Comparison of ENCODE assay signal across 9 mouse cellular contexts in the genomic region with DNA sequence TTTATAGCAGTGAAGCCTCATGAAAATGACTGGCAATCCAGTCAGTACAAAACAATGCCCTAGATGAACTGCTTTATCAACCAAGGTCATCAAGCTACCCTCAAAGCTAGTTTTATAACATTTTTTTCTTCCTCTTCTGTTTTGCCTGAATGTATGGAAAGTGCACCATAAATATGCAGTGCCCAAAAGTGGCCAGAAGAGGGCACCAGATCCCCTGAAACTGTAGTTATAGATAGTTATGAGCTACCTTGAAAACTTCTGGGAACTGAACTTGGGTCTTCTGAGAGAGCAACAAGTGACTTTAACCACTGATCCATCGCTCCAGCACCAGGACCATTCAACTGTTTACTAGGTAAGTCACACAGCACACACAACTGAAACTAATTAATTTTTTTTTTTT. TPM values are rescaled to one million over a fixed set of nuclear protein-coding genes. Genes with fewer than 3 reads are reported as not detected.
DNase-seq lines count a peak whose midpoint lies in the region; ATAC-seq and TF ChIP-seq lines count a peak whose summit lies in the region.
"Had no signal": no experiment of that assay in that cellular context is flagged by ENCODE, and none has a peak within 500 bp of the region (broad histone marks: within the 10 kb centered on the region; RNA-seq: fewer than 3 reads in every experiment).

No protein-coding gene starts in this region.

- TF ChIP-seq EP300 in liver, postnatal 0 days (IDR thresholded peaks at IDR 0.05; ENCODE audit: low read depth): no peak

- DNase-seq in gastrocnemius, adult 18-20 months (ENCODE audit: low spot score): peak; percentile 1
- DNase-seq in gastrocnemius, postnatal 4 days (ENCODE audit: low spot score in 2 of 2): no peak
- peak; percentile 7 for DNase-seq in lung, adult 2 months
- DNase-seq in lung, postnatal 4 days: no peak
- peak; percentile 4 for DNase-seq in NIH3T3 (ENCODE audit: low read depth)
- DNase-seq in liver, postnatal 0 days: peak; percentile 13
- no peak for DNase-seq in right cerebral cortex, postnatal 36 days (ENCODE audit: low spot score in 2 of 2)
- no peak for DNase-seq in Muller cell, postnatal 12 days (ENCODE audit: inconsistent ontology term)

- no peak for TF ChIP-seq POLR2A in lung, adult 2 months (IDR thresholded peaks at IDR 0.05; ENCODE audit: borderline replicate concordance, extremely low read depth, low read depth, low read length)

- H3K9ac ChIP-seq in liver, postnatal 0 days (replicated peaks): no peak overlapping the region
- H3K9ac ChIP-seq: midbrain, embryonic 13.5 days had no signal

- no peaks in the 10 kb centered on the region for H3K4me1 ChIP-seq in lung, adult 2 months (ENCODE audit: control insufficient read depth, insufficient read depth, low read length)
- H3K4me1 ChIP-seq in liver, postnatal 0 days (ENCODE audit: insufficient read depth): no peaks in the 10 kb centered on the region
- H3K4me1 ChIP-seq: midbrain, embryonic 13.5 days had no signal

- H3K4me2 ChIP-seq in liver, postnatal 0 days (ENCODE audit: low read depth, low read length): no peak overlapping the region
- H3K4me2 ChIP-seq: midbrain, embryonic 13.5 days had no signal

- ATAC-seq in liver, postnatal 0 days: no peak
- ATAC-seq: midbrain, embryonic 13.5 days had no signal

- no peak overlapping the region for H3K27ac ChIP-seq in liver, postnatal 0 days (ENCODE audit: low read depth)
- H3K27ac ChIP-seq: midbrain, embryonic 13.5 days had no signal

- no peak overlapping the region for H3K4me3 ChIP-seq in lung, adult 2 months (replicated peaks; ENCODE audit: extremely low read depth, low read depth, low read length)
- no peak overlapping the region for H3K4me3 ChIP-seq in liver, postnatal 0 days (ENCODE audit: low read depth, low read length)
- H3K4me3 ChIP-seq: midbrain, embryonic 13.5 days had no signal

- no peaks in the 10 kb centered on the region for H3K27me3 ChIP-seq in liver, postnatal 0 days (ENCODE audit: insufficient read depth, low read length)
- H3K27me3 ChIP-seq: midbrain, embryonic 13.5 days had no signal

- no peaks in the 10 kb centered on the region for H3K9me3 ChIP-seq in liver, postnatal 0 days (ENCODE audit: low read length)
- H3K9me3 ChIP-seq: midbrain, embryonic 13.5 days had no signal

- H3K36me3 ChIP-seq in liver, postnatal 0 days (replicated peaks; ENCODE audit: insufficient read depth, low read length): no peaks in the 10 kb centered on the region
- H3K36me3 ChIP-seq: midbrain, embryonic 13.5 days had no signal

- 76% methylated on average over 1 of the region's 1 CpGs for WGBS in lung, adult 2 months
- 50% methylated on average over 1 of the region's 1 CpGs for WGBS in liver, postnatal 0 days (ENCODE audit: insufficient replicate concordance)

- TF ChIP-seq CTCF in lung, adult 2 months (IDR thresholded peaks at IDR 0.05; ENCODE audit: insufficient read depth, low read length): no peak
- peak; percentile 56 for TF ChIP-seq CTCF in liver, postnatal 0 days (IDR thresholded peaks at IDR 0.05; ENCODE audit: low read depth)

RNA-seq across cellular contexts. Expression of a gene that starts 36.8 kb away (rescaled TPM):
- total RNA-seq in gastrocnemius, adult 18-20 months (2021): 1 to 10 TPM; 4.6 to 6.0 TPM
- total RNA-seq in gastrocnemius, postnatal 4 days (2021): 100 to 1,000 TPM; 137 to 138 TPM
- 4.4 and 9.2 TPM in 2 replicates for polyA plus RNA-seq in lung, adult 2 months (2012; rRNA removed)
- polyA plus RNA-seq in liver, postnatal 0 days (2015; fragmentation: Nextera tagmentation; extraction: Ambion mirVana): 8.4 and 8.6 TPM in 2 replicates

Comparison
In these comparisons a context has a peak if more than half of its experiments do, and no peak if none do; other contexts are left out.
1. DNase-seq: peak in gastrocnemius, adult 18-20 months (single experiment), lung, adult 2 months (single experiment), NIH3T3 (single experiment) and liver, postnatal 0 days (single experiment); none in gastrocnemius, postnatal 4 days (0 of 2), lung, postnatal 4 days (0 of 2), right cerebral cortex, postnatal 36 days (0 of 2) and Muller cell, postnatal 12 days (single experiment).
2. RNA of a gene that starts 36.8 kb away (total RNA-seq): 137 to 138 TPM in gastrocnemius, postnatal 4 days; 4.6 to 6.0 TPM in gastrocnemius, adult 18-20 months; every median in the first group is over 10 times any median in the second.